Mouse (Mus musculus) forebrain, postnatal 0 days (tissue): ENCODE data around the gene Card19. TPM values are rescaled to one million over a fixed set of nuclear protein-coding genes. Genes with fewer than 3 reads are reported as not detected.

Source experiments
- ATAC-seq: fragments of 200-750 bp; cut with Nextera tagmentation; 2 replicates; pipeline ENCODE4 v1.8.0; 2017; ENCODE audit warnings: mild to moderate bottlenecking, moderate library complexity
- DNase-seq: peaks from one replicate; pipeline ENCODE4 v3.0.0-alpha.2; 2015
- H3K27ac ChIP-seq: fragments of 300-500 bp; sonication (generic); 2 replicates; pipeline ENCODE4 v1.5.1; 2014; ENCODE audit warnings: low read depth, mild to moderate bottlenecking, antibody characterized with exemption, low read length, moderate library complexity, mixed read lengths
- H3K27me3 ChIP-seq: fragments of 300-500 bp; sonication (generic); 2 replicates; pipeline ENCODE4 v1.6.1; 2014; ENCODE audit warnings: mild to moderate bottlenecking, low read length, mixed read lengths; ENCODE audit not compliant: insufficient read depth
- H3K36me3 ChIP-seq: fragments of 300-500 bp; sonication (generic); 2 replicates; pipeline ENCODE4 v1.6.1; 2014; ENCODE audit warnings: mild to moderate bottlenecking, moderate library complexity; ENCODE audit not compliant: insufficient read depth
- H3K4me1 ChIP-seq: fragments of 300-500 bp; sonication (generic); 2 replicates; pipeline ENCODE4 v1.6.1; 2014; ENCODE audit warnings: antibody characterized with exemption; ENCODE audit not compliant: insufficient read depth
- H3K4me2 ChIP-seq: fragments of 300-500 bp; sonication (generic); 2 replicates; pipeline ENCODE4 v1.6.1; 2014; ENCODE audit warnings: low read depth, mild to moderate bottlenecking, moderate library complexity
- H3K4me3 ChIP-seq: fragments of 300-500 bp; sonication (generic); 2 replicates; pipeline ENCODE4 v1.5.1; 2014; ENCODE audit warnings: low read depth, low read length, mixed read lengths
- H3K9ac ChIP-seq: fragments of 300-500 bp; sonication (generic); 2 replicates; pipeline ENCODE4 v1.6.1; 2014; ENCODE audit warnings: mild to moderate bottlenecking
- H3K9me3 ChIP-seq: fragments of 300-500 bp; sonication (generic); 2 replicates; pipeline ENCODE4 v1.6.1; 2016; ENCODE audit warnings: low read length
- CTCF ChIP-seq: sonication (generic); IDR thresholded peaks from 2 replicates; pipeline ENCODE4 v1.5.1; 2016; ENCODE audit warnings: antibody characterized with exemption, control low read depth, low read depth
- WGBS: fragments of 180-500 bp; shearing (Covaris S2); extraction: QIAGEN DNeasy Blood & Tissue Kit; methylation state at CpG from one replicate; pipeline ENCODE4 v1.1.7; 2014; 5-methylcytosine and 5-hydroxymethylcytosine counted together
- polyA plus RNA-seq: library from polyadenylated mRNA; unstranded; fragments of >200 nt; fragmentation: Nextera tagmentation; extraction: Ambion mirVana; gene quantifications from 2 replicates; pipeline ENCODE4 v1.2.1, GENCODE M21; 2015
- total RNA-seq: library from RNA; depleted of rRNA; stranded (reverse); fragments of >200 nt; gene quantifications from 2 replicates; pipeline ENCODE4 v1.2.3, GENCODE M21; 2014; rRNA removed

The Card19 gene
- 14.9 and 15.8 TPM in 2 replicates for total RNA-seq
- 32.0 TPM in 2 replicates for polyA plus RNA-seq

GRCm38 (mm10) chr13:49215504-49216219, at the start of gene Card19:
Card19 (minus strand) TSS chr13:49216037.
- H3K27ac ChIP-seq, result peak within 1 kb of the TSS; percentile 62; the same call in 1 of the 2 replicates
- no peaks in the 10 kb centered on the region for H3K9me3 ChIP-seq
- DNase-seq (peak; percentile 87), ATAC-seq (peak; percentile 84)
- H3K4me2 ChIP-seq, result peak within 1 kb of the TSS; percentile 77
- no peaks in the 10 kb centered on the region for H3K36me3 ChIP-seq
- WGBS, result under 1% methylated on average over 66 of the region's 78 CpGs
- H3K4me1 ChIP-seq, result peaks cover 6% of the 10 kb centered on the region; the same call in 1 of the 2 replicates
- peak within 1 kb of the TSS; percentile 78 for H3K9ac ChIP-seq
- TF ChIP-seq CTCF, result no peak
- peak within 1 kb of the TSS; percentile 80 for H3K4me3 ChIP-seq
- H3K27me3 ChIP-seq, result no peaks in the 10 kb centered on the region

- TF ChIP-seq CTCF, result no peak
- H3K4me3 ChIP-seq, result no peak overlapping the region
- no peaks in the 10 kb centered on the region for H3K9me3 ChIP-seq
- WGBS, result 86% methylated on average over 15 of the region's 15 CpGs
- ATAC-seq (no peak), DNase-seq (no peak)
- H3K9ac ChIP-seq, result no peak overlapping the region
- peaks cover 20% of the 10 kb centered on the region for H3K36me3 ChIP-seq
- H3K27ac ChIP-seq, result no peak overlapping the region
- H3K27me3 ChIP-seq, result no peaks in the 10 kb centered on the region
- H3K4me1 ChIP-seq, result no peaks in the 10 kb centered on the region
- H3K4me2 ChIP-seq, result no peak overlapping the region
Observed at GRCm38 (mm10) chr13:49260036-49260722, 44.3 kb upstream of the Card19 start.

DNA sequence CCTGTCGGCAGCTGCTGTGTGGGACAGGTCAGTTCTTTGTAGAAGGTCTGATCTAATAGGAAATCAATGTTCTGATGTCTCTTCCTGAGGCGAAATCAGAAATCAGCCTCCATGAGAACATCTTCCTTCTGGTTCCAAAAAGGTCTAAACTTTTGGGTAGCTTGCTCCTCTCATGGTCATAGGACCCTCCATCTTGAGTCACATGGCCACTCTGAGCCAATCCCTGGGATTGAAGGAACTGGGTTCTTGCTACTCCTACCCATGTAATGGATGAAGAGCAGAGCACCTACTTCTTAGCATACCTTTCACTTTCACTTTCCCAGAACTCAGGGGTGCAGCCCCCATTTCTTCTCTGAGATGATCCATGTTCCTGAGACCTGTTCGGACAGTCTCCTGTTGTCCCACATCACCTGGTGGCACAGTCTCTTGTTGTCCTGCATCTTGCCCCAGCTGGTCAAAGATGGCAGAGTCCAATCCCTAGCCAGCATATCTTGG, 42.0 kb upstream of the Card19 start:
- DNase-seq (no peak), ATAC-seq (no peak)
- no peak overlapping the region for H3K27ac ChIP-seq
- no peak for TF ChIP-seq CTCF
- 88% methylated on average over 3 of the region's 3 CpGs for WGBS
- no peak overlapping the region for H3K4me3 ChIP-seq
- no peaks in the 10 kb centered on the region for H3K36me3 ChIP-seq
- no peak overlapping the region for H3K4me2 ChIP-seq
- H3K27me3 ChIP-seq, result no peaks in the 10 kb centered on the region
- H3K9me3 ChIP-seq, result no peaks in the 10 kb centered on the region
- H3K4me1 ChIP-seq, result no peaks in the 10 kb centered on the region
- H3K9ac ChIP-seq, result no peak overlapping the region

DNA sequence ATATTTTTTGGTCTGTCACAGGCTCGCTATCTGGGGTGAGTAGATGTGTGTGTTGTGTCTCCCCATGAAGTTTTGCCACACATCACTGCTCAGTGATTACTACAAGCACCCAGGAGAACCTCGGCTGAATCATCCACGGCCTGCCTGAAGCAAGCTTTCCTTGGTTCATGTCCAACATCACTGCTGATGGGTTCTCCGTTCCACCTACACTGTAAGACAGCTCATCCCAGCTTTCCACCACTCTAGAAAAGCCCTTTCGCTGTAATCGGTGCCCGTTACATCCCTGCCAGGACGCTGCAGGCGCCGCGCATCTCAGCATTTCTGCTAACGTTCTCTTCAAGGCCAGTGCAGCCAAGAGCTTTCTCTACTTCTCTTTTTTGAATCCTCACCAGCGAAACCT, 36.9 kb upstream of the Card19 start:
- no peaks in the 10 kb centered on the region; the same call in 1 of the 2 replicates for H3K4me1 ChIP-seq
- no peak for TF ChIP-seq CTCF
- DNase-seq, result no peak
- ATAC-seq, result no peak
- no peak overlapping the region for H3K9ac ChIP-seq
- H3K27me3 ChIP-seq, result peaks cover 12% of the 10 kb centered on the region
- no peaks in the 10 kb centered on the region for H3K36me3 ChIP-seq
- H3K4me3 ChIP-seq, result no peak overlapping the region
- no peak overlapping the region for H3K4me2 ChIP-seq
- no peak overlapping the region for H3K27ac ChIP-seq
- no peaks in the 10 kb centered on the region for H3K9me3 ChIP-seq
- WGBS, result 89% methylated on average over 13 of the region's 13 CpGs

DNA sequence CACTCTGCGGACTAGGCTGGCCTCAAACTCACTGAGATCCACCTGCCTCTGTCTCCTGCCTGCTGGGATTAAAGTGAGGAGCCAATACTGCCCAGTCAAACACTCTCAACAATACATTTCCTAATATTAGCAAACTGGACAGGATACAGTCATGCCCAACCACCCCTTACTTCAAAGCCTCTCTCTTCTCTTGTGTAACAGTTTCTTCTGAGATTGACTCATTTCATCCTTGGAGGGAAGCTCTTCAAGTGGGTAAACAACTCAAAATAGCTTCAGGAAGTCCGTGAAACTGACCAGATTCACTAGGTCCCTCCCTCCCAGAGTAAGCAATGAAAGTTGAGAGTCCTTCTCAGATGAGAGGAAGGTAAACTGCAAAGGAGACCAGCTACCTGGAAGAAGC, 36.3 kb upstream of the Card19 start:
- DNase-seq (no peak), ATAC-seq (no peak)
- Histone ChIP-seq H3K36me3 (no peaks in the 10 kb centered on the region), H3K4me1 (no peaks in the 10 kb centered on the region; the same call in 1 of the 2 replicates), H3K4me2 (no peak overlapping the region), H3K9ac (no peak overlapping the region), H3K27ac (no peak overlapping the region), H3K9me3 (no peaks in the 10 kb centered on the region), H3K27me3 (peaks cover 18% of the 10 kb centered on the region), H3K4me3 (no peak overlapping the region)
- WGBS, result 83% methylated on average over 2 of the region's 2 CpGs
- no peak for TF ChIP-seq CTCF

- no peaks in the 10 kb centered on the region for H3K9me3 ChIP-seq
- H3K9ac ChIP-seq, result no peak overlapping the region
- DNase-seq, result no peak
- H3K36me3 ChIP-seq, result no peaks in the 10 kb centered on the region
- peaks cover 27% of the 10 kb centered on the region for H3K27me3 ChIP-seq
- no peak for ATAC-seq
- H3K27ac ChIP-seq, result no peak overlapping the region
- H3K4me2 ChIP-seq, result no peak overlapping the region
- WGBS, result 28% methylated on average over 4 of the region's 4 CpGs
- TF ChIP-seq CTCF, result no peak
- H3K4me1 ChIP-seq, result no peaks in the 10 kb centered on the region; the same call in 1 of the 2 replicates
- no peak overlapping the region for H3K4me3 ChIP-seq
Observed at GRCm38 (mm10) chr13:49250716-49251517, 35.1 kb upstream of the Card19 start.
